8 mouse cellular contexts compared by ENCODE assay signal in the genomic region with DNA sequence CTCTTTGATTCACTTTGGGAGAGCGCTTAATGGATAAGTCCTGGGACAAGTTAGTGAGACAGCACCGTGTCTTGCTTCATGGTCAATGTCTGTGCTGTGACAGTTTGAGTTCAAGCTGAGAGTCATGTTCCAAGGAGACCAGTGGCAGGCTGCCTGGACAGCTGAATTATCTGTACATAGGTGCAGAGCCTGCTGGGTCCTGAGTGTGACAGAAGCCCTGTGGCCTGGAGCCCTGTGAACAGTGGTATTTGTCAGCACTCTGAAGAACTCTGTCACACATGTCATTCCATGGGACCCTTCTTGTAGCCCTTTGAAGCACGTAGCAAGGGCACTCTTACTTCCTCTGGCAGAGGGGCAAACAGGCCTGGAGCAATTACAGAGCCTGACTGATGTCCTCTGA. TPM values are rescaled to one million over a fixed set of nuclear protein-coding genes. Genes with fewer than 3 reads are reported as not detected.
A peak's percentile ranks its signal among the peaks of the same experiment; 100 is the strongest.
DNase-seq lines count a peak whose midpoint lies in the region; ATAC-seq and TF ChIP-seq lines count a peak whose summit lies in the region.
"Not testable (repeated sequence)": the region's sequence is repeated elsewhere in the genome, so short reads cannot be mapped to it uniquely, and the experiment has no call there.
"Had no signal": no experiment of that assay in that cellular context is flagged by ENCODE, and none has a peak within 500 bp of the region (broad histone marks: within the 10 kb centered on the region; RNA-seq: fewer than 3 reads in every experiment).

No protein-coding gene starts in this region.

- not testable (repeated sequence) for TF ChIP-seq EP300 in heart, postnatal 0 days (IDR thresholded peaks at IDR 0.05; ENCODE audit: low read depth)

- H3K4me3 ChIP-seq in heart, embryonic 12.5 days; heart, embryonic 14.5 days (ENCODE audit: control insufficient read depth in 1 of 2, insufficient read depth in 1 of 2, low read depth in 1 of 2, low read length in 2 of 2); heart, embryonic 15.5 days; heart, embryonic 16.5 days (ENCODE audit: low read length); heart, postnatal 0 days (ENCODE audit: low read depth, low read length): not testable (repeated sequence)

- not testable (repeated sequence) for H3K9ac ChIP-seq in heart, embryonic 12.5 days; heart, embryonic 14.5 days (ENCODE audit: low read length); heart, embryonic 15.5 days; heart, embryonic 16.5 days (ENCODE audit: low read length); heart, postnatal 0 days (replicated peaks; ENCODE audit: low read depth, low read length)

- not testable (repeated sequence) for TF ChIP-seq CTCF in heart, postnatal 0 days (IDR thresholded peaks at IDR 0.05; ENCODE audit: low read depth)

- peak; percentile 54 for ATAC-seq in heart, embryonic 12.5 days (ENCODE audit: insufficient number of reproducible peaks, low FRiP score)
- ATAC-seq in heart, embryonic 14.5 days (ENCODE audit: insufficient number of reproducible peaks, insufficient read depth, low FRiP score, low read depth): peak; percentile 36; the same call in 1 of the 2 replicates
- ATAC-seq in heart, embryonic 15.5 days (replicated peaks; ENCODE audit: insufficient number of reproducible peaks, insufficient read depth, low FRiP score, low read depth): peak; percentile 55
- ATAC-seq in heart, embryonic 16.5 days (replicated peaks; ENCODE audit: extremely low read depth, insufficient read depth, low FRiP score): peak; percentile 62
- peak; percentile 66 for ATAC-seq in heart, postnatal 0 days (ENCODE audit: insufficient read depth, low read depth)

- not testable (repeated sequence) for DNase-seq in heart, postnatal 0 days (ENCODE audit: low spot score)

- not testable (repeated sequence) for H3K36me3 ChIP-seq in heart, embryonic 12.5 days; heart, embryonic 14.5 days (ENCODE audit: control insufficient read depth, insufficient read depth, low read length); heart, embryonic 15.5 days; heart, embryonic 16.5 days (ENCODE audit: control insufficient read depth, insufficient read depth); heart, postnatal 0 days (replicated peaks; ENCODE audit: control insufficient read depth, insufficient read depth, low read length)

- not testable (repeated sequence) for H3K27me3 ChIP-seq in heart, embryonic 12.5 days (replicated peaks); heart, embryonic 14.5 days (ENCODE audit: control insufficient read depth, insufficient read depth, low read length); heart, embryonic 15.5 days; heart, embryonic 16.5 days (ENCODE audit: control insufficient read depth, insufficient read depth, low read length); heart, postnatal 0 days (ENCODE audit: control insufficient read depth, insufficient read depth, low read length)

- H3K4me2 ChIP-seq in heart, embryonic 12.5 days; heart, embryonic 14.5 days (ENCODE audit: low read length); heart, embryonic 15.5 days; heart, embryonic 16.5 days (ENCODE audit: low read depth, low read length); heart, postnatal 0 days (ENCODE audit: low read depth, low read length): not testable (repeated sequence)

- not testable (repeated sequence) for H3K27ac ChIP-seq in heart, embryonic 12.5 days (ENCODE audit: poor library complexity, severe bottlenecking); heart, embryonic 14.5 days (replicated peaks in 1 of 2; ENCODE audit: control insufficient read depth in 1 of 2, insufficient read depth in 1 of 2, low read depth in 2 of 2, low read length in 2 of 2); heart, embryonic 15.5 days; heart, embryonic 16.5 days (ENCODE audit: low read length); heart, postnatal 0 days (ENCODE audit: low read depth)

- WGBS in heart, embryonic 12.5 days: no CpG with 5 or more reads among the region's 3 CpGs
- WGBS in heart, embryonic 14.5 days: no CpG with 5 or more reads among the region's 3 CpGs
- WGBS in heart, embryonic 15.5 days: no CpG with 5 or more reads among the region's 3 CpGs
- no CpG with 5 or more reads among the region's 3 CpGs for WGBS in heart, embryonic 16.5 days
- no CpG with 5 or more reads among the region's 3 CpGs for WGBS in heart, postnatal 0 days

- H3K4me1 ChIP-seq in heart, embryonic 12.5 days (replicated peaks): peaks cover 19% of the 10 kb centered on the region
- peaks cover 4 to 11% of the 10 kb centered on the region in 2 experiments for H3K4me1 ChIP-seq in heart, embryonic 14.5 days (ENCODE audit: control insufficient read depth in 2 of 2, insufficient read depth in 2 of 2, low read length in 2 of 2)
- peaks cover 21% of the 10 kb centered on the region for H3K4me1 ChIP-seq in heart, embryonic 15.5 days (replicated peaks)
- H3K4me1 ChIP-seq in heart, embryonic 16.5 days (ENCODE audit: control insufficient read depth, insufficient read depth, low read length): peaks cover 15% of the 10 kb centered on the region
- not testable (repeated sequence) for H3K4me1 ChIP-seq in heart, postnatal 0 days (ENCODE audit: control insufficient read depth, insufficient read depth)

- not testable (repeated sequence) for H3K9me3 ChIP-seq in heart, embryonic 12.5 days (replicated peaks); heart, embryonic 14.5 days (ENCODE audit: control insufficient read depth, low read length); heart, embryonic 15.5 days (replicated peaks); heart, embryonic 16.5 days (replicated peaks; ENCODE audit: control insufficient read depth, low read length); heart, postnatal 0 days (replicated peaks; ENCODE audit: control insufficient read depth, low read length)

RNA-seq across cellular contexts. Expression of a gene that starts 13.9 kb away (rescaled TPM):
- polyA plus RNA-seq in heart, embryonic 12.5 days (2016; fragmentation: Nextera tagmentation; extraction: Ambion mirVana): 22.7 and 24.5 TPM in 2 replicates
- 22.6 and 23.6 TPM in 2 replicates for polyA plus RNA-seq in heart, embryonic 14.5 days (2014; fragmentation: Nextera tagmentation; extraction: Ambion mirVana)
- polyA plus RNA-seq in heart, embryonic 15.5 days (2015; fragmentation: Nextera tagmentation; extraction: Ambion mirVana): 18.4 and 24.2 TPM in 2 replicates
- 21.4 and 23.0 TPM in 2 replicates for polyA plus RNA-seq in heart, embryonic 16.5 days (2015; fragmentation: Nextera tagmentation; extraction: Ambion mirVana)
- 17.8 and 25.8 TPM in 2 replicates for total RNA-seq in heart, postnatal 0 days (2014; rRNA removed; ENCODE audit: low replicate concordance)
- 13.3 and 13.5 TPM in 2 replicates for polyA plus RNA-seq in heart, postnatal 0 days (2015; fragmentation: Nextera tagmentation; extraction: Ambion mirVana)

RNA-seq across cellular contexts. Expression of a gene that starts 14.0 kb away (rescaled TPM):
- 11.0 and 14.2 TPM in 2 replicates for polyA plus RNA-seq in heart, embryonic 12.5 days (2016; fragmentation: Nextera tagmentation; extraction: Ambion mirVana)
- polyA plus RNA-seq in heart, embryonic 14.5 days (2014; fragmentation: Nextera tagmentation; extraction: Ambion mirVana): 7.6 and 9.6 TPM in 2 replicates
- 9.2 and 11.3 TPM in 2 replicates for polyA plus RNA-seq in heart, embryonic 15.5 days (2015; fragmentation: Nextera tagmentation; extraction: Ambion mirVana)
- polyA plus RNA-seq in heart, embryonic 16.5 days (2015; fragmentation: Nextera tagmentation; extraction: Ambion mirVana): 10.2 and 12.5 TPM in 2 replicates
- total RNA-seq in heart, postnatal 0 days (2014; rRNA removed; ENCODE audit: low replicate concordance): 1.2 and 1.5 TPM in 2 replicates
- polyA plus RNA-seq in heart, postnatal 0 days (2015; fragmentation: Nextera tagmentation; extraction: Ambion mirVana): 3.4 and 4.8 TPM in 2 replicates

RNA-seq across cellular contexts. Expression of a gene that starts 28.9 kb away (rescaled TPM):
- 0.54 and 0.83 TPM in 2 replicates for polyA plus RNA-seq in heart, embryonic 12.5 days (2016; fragmentation: Nextera tagmentation; extraction: Ambion mirVana)
- polyA plus RNA-seq in heart, embryonic 14.5 days (2014; fragmentation: Nextera tagmentation; extraction: Ambion mirVana): 0.42 and 0.47 TPM in 2 replicates
- polyA plus RNA-seq in heart, embryonic 15.5 days (2015; fragmentation: Nextera tagmentation; extraction: Ambion mirVana): 0.29 and 0.53 TPM in 2 replicates
- 0.51 and 0.59 TPM in 2 replicates for polyA plus RNA-seq in heart, embryonic 16.5 days (2015; fragmentation: Nextera tagmentation; extraction: Ambion mirVana)
- 1.5 TPM in 1 of 2 replicates, not detected in the other for total RNA-seq in heart, postnatal 0 days (2014; rRNA removed; ENCODE audit: low replicate concordance)
- polyA plus RNA-seq in heart, postnatal 0 days (2015; fragmentation: Nextera tagmentation; extraction: Ambion mirVana): 0.29 and 0.30 TPM in 2 replicates
- total RNA-seq: MEL had no signal
- polyA plus RNA-seq: C2C12, G1E had no signal

RNA-seq across cellular contexts. Expression of a gene that starts 58.6 kb away (rescaled TPM):
- polyA plus RNA-seq in heart, embryonic 12.5 days (2016; fragmentation: Nextera tagmentation; extraction: Ambion mirVana): 1,366 and 1,429 TPM in 2 replicates
- 1,410 and 1,566 TPM in 2 replicates for polyA plus RNA-seq in heart, embryonic 14.5 days (2014; fragmentation: Nextera tagmentation; extraction: Ambion mirVana)
- 1,057 and 1,253 TPM in 2 replicates for polyA plus RNA-seq in heart, embryonic 15.5 days (2015; fragmentation: Nextera tagmentation; extraction: Ambion mirVana)
- polyA plus RNA-seq in heart, embryonic 16.5 days (2015; fragmentation: Nextera tagmentation; extraction: Ambion mirVana): 1,011 and 1,085 TPM in 2 replicates
- total RNA-seq in heart, postnatal 0 days (2014; rRNA removed; ENCODE audit: low replicate concordance): 1,019 and 1,034 TPM in 2 replicates
- polyA plus RNA-seq in heart, postnatal 0 days (2015; fragmentation: Nextera tagmentation; extraction: Ambion mirVana): 1,074 and 1,115 TPM in 2 replicates
